Mouse (Mus musculus) T-helper 2 cell (primary cell): ENCODE data around the gene Cntn4.

Experiments
- in situ Hi-C: fragments of 300-600 bp; cut with MboI, MseI; formaldehyde crosslinking; loops from one replicate; pipeline ENCODE4 v1.15.1; 2025; ENCODE audit warnings: high pct_unique_total_duplicates

Cntn4 gene

GRCm38 (mm10) chr6:106645496-106646211 is 968.2 kb downstream of the Cntn4 start:
- in situ Hi-C loops = no loop called here

GRCm38 (mm10) chr6:106646945-106647344 is 969.5 kb downstream of the Cntn4 start:
- in situ Hi-C loops = no loop called here

GRCm38 (mm10) chr6:106663780-106664651 is 986.6 kb downstream of the Cntn4 start:
- in situ Hi-C loops = no loop called here

- in situ Hi-C loops = no loop called here
Measured at GRCm38 (mm10) chr6:106675581-106675980, 998.1 kb downstream of the Cntn4 start.

GRCm38 (mm10) chr6:106701931-106702330 is 1024.5 kb downstream of the Cntn4 start:
- in situ Hi-C loops = no loop called here

- in situ Hi-C loops = no loop called here
Measured at GRCm38 (mm10) chr6:106705506-106706035, 1028.1 kb downstream of the Cntn4 start.

- in situ Hi-C loops = no loop called here
Measured at GRCm38 (mm10) chr6:106725642-106726041, 1048.2 kb downstream of the Cntn4 start.

GRCm38 (mm10) chr6:106726078-106726477 is 1048.6 kb downstream of the Cntn4 start:
- in situ Hi-C loops = no loop called here

- in situ Hi-C loops = no loop called here
Measured at GRCm38 (mm10) chr6:106727703-106728102, 1050.2 kb downstream of the Cntn4 start.

- in situ Hi-C loops = no loop called here
Measured at GRCm38 (mm10) chr6:106729682-106730314, 1052.3 kb downstream of the Cntn4 start.

GRCm38 (mm10) chr6:106732563-106732962 is 1055.1 kb downstream of the Cntn4 start:
- in situ Hi-C loops = no loop called here

- in situ Hi-C loops = no loop called here
Measured at GRCm38 (mm10) chr6:106738229-106738628, 1060.8 kb downstream of the Cntn4 start.

GRCm38 (mm10) chr6:106740244-106740825 is 1062.9 kb downstream of the Cntn4 start:
- in situ Hi-C loops = no loop called here

- in situ Hi-C loops = no loop called here
Measured at GRCm38 (mm10) chr6:106743556-106744233, 1066.2 kb downstream of the Cntn4 start.

- in situ Hi-C loops = no loop called here
Measured at GRCm38 (mm10) chr6:106745673-106746394, 1068.4 kb downstream of the Cntn4 start.

- in situ Hi-C loops = no loop called here
Measured at GRCm38 (mm10) chr6:106747251-106747650, 1069.8 kb downstream of the Cntn4 start.

- in situ Hi-C loops = no loop called here
Measured at GRCm38 (mm10) chr6:106747804-106748203, 1070.3 kb downstream of the Cntn4 start.
